Comparison of ENCODE assay signal across 30 mouse cellular contexts in genomic region chr16:90468286-90468685, GRCm38 (mm10).
DNase-seq lines count a peak whose midpoint lies in the region; ATAC-seq and TF ChIP-seq lines count a peak whose summit lies in the region.
"Had no signal": no experiment of that assay in that cellular context is flagged by ENCODE, and none has a peak within 500 bp of the region (broad histone marks: within the 10 kb centered on the region; RNA-seq: fewer than 3 reads in every experiment).

No protein-coding gene starts in this region.

- TF ChIP-seq POLR2A in cerebellum, adult 2 months (IDR thresholded peaks at IDR 0.05; ENCODE audit: borderline replicate concordance, insufficient read depth, low read length), result no peak

- H3K27ac ChIP-seq in midbrain, embryonic 13.5 days, result 0 out of 2 replicates have a peak overlapping the region, but pooled peaks have one; percentile 35
- no peak overlapping the region for H3K27ac ChIP-seq in midbrain, embryonic 16.5 days (ENCODE audit: low read length)
- peak overlapping the region; percentile 61 for H3K27ac ChIP-seq in embryonic facial prominence, embryonic 14.5 days (replicated peaks; ENCODE audit: low read depth, low read length)
- H3K27ac ChIP-seq in limb, embryonic 15.5 days, result peak overlapping the region; percentile 28
- H3K27ac ChIP-seq in stomach, postnatal 0 days (replicated peaks), result peak overlapping the region; percentile 83
- no peak overlapping the region for H3K27ac ChIP-seq in cerebellum, adult 2 months (ENCODE audit: insufficient read depth, low read length)
- H3K27ac ChIP-seq: forebrain, embryonic 12.5 days; hindbrain, embryonic 14.5 days; left cerebral cortex, adult 2 months; liver, embryonic 13.5 days; macrophage; midbrain, embryonic 15.5 days had no signal

- H3K4me3 ChIP-seq in midbrain, embryonic 13.5 days (replicated peaks), result no peak overlapping the region
- H3K4me3 ChIP-seq in midbrain, embryonic 16.5 days (ENCODE audit: low read depth, low read length), result no peak overlapping the region
- H3K4me3 ChIP-seq in embryonic facial prominence, embryonic 14.5 days (ENCODE audit: low read depth, low read length), result no peak overlapping the region
- no peak overlapping the region for H3K4me3 ChIP-seq in limb, embryonic 15.5 days
- H3K4me3 ChIP-seq in stomach, postnatal 0 days (ENCODE audit: low read depth, low read length), result no peak overlapping the region
- no peak overlapping the region for H3K4me3 ChIP-seq in cerebellum, adult 2 months (replicated peaks; ENCODE audit: insufficient read depth, low read depth, low read length)
- H3K4me3 ChIP-seq: erythroblast, embryonic 14.5 days; forebrain, embryonic 12.5 days; heart, embryonic 12.5 days; left cerebral cortex, adult 2 months; liver, embryonic 13.5 days; midbrain, embryonic 15.5 days had no signal

- no peaks in the 10 kb centered on the region for H3K4me1 ChIP-seq in midbrain, embryonic 13.5 days (replicated peaks)
- H3K4me1 ChIP-seq in midbrain, embryonic 16.5 days (ENCODE audit: control insufficient read depth, insufficient read depth, low read length), result no peaks in the 10 kb centered on the region
- H3K4me1 ChIP-seq in embryonic facial prominence, embryonic 14.5 days (ENCODE audit: control insufficient read depth, insufficient read depth, low read length), result no peaks in the 10 kb centered on the region
- H3K4me1 ChIP-seq in limb, embryonic 15.5 days, result 0 out of 2 replicates have a peak, but pooled peaks cover 2% of the 10 kb centered on the region
- no peaks in the 10 kb centered on the region for H3K4me1 ChIP-seq in stomach, postnatal 0 days (replicated peaks; ENCODE audit: control insufficient read depth, insufficient read depth)
- no peaks in the 10 kb centered on the region for H3K4me1 ChIP-seq in cerebellum, adult 2 months (ENCODE audit: control insufficient read depth, insufficient read depth, low read length)
- H3K4me1 ChIP-seq: forebrain, embryonic 12.5 days; liver, embryonic 13.5 days; midbrain, embryonic 15.5 days had no signal

- TF ChIP-seq CTCF in stomach, postnatal 0 days (IDR thresholded peaks at IDR 0.05; ENCODE audit: low read depth), result no peak
- TF ChIP-seq CTCF in cerebellum, adult 2 months (IDR thresholded peaks at IDR 0.05; ENCODE audit: borderline replicate concordance, insufficient read depth, low read depth, low read length), result no peak

- DNase-seq in embryonic facial prominence, embryonic 14.5 days (ENCODE audit: low spot score), result no peak
- DNase-seq in stomach, postnatal 0 days (ENCODE audit: low spot score), result no peak
- no peak for DNase-seq in ovary, adult 18-20 months (ENCODE audit: low spot score)
- DNase-seq in cerebellum, adult 2 months, result no peak
- DNase-seq in adrenal gland, postnatal 25 days, result no peak
- DNase-seq: adrenal gland, postnatal 36 days; cerebellum, adult 18-20 months; cerebellum, postnatal 14 days; forebrain, postnatal 0 days; gastrocnemius, postnatal 10 days; heart, adult 18-20 months; heart, postnatal 10 days; kidney, postnatal 14 days; layer of hippocampus, adult 9-11 months; liver, embryonic 13.5 days; lung, adult 18-20 months; thymus, adult 18-20 months; thymus, postnatal 25 days had no signal

- no peak overlapping the region for H3K9ac ChIP-seq in midbrain, embryonic 13.5 days (replicated peaks)
- no peak overlapping the region for H3K9ac ChIP-seq in midbrain, embryonic 16.5 days (ENCODE audit: low read depth, low read length)
- no peak overlapping the region for H3K9ac ChIP-seq in embryonic facial prominence, embryonic 14.5 days (ENCODE audit: low read depth, low read length)
- H3K9ac ChIP-seq in limb, embryonic 15.5 days, result no peak overlapping the region
- no peak overlapping the region for H3K9ac ChIP-seq in stomach, postnatal 0 days (ENCODE audit: low read length)
- H3K9ac ChIP-seq: forebrain, embryonic 12.5 days; forebrain, postnatal 0 days; heart, embryonic 12.5 days; hindbrain, embryonic 14.5 days; liver, embryonic 13.5 days; midbrain, embryonic 15.5 days had no signal

- peaks cover 4% of the 10 kb centered on the region for H3K9me3 ChIP-seq in midbrain, embryonic 13.5 days
- no peaks in the 10 kb centered on the region; the same call in 1 of the 2 replicates for H3K9me3 ChIP-seq in midbrain, embryonic 16.5 days (replicated peaks; ENCODE audit: control insufficient read depth, low read length, poor library complexity, severe bottlenecking)
- H3K9me3 ChIP-seq in embryonic facial prominence, embryonic 14.5 days (ENCODE audit: control insufficient read depth, low read length), result peaks cover 4% of the 10 kb centered on the region; the same call in 1 of the 2 replicates
- no peaks in the 10 kb centered on the region for H3K9me3 ChIP-seq in limb, embryonic 15.5 days
- no peaks in the 10 kb centered on the region; the same call in 1 of the 2 replicates for H3K9me3 ChIP-seq in stomach, postnatal 0 days (ENCODE audit: control insufficient read depth, low read length)
- H3K9me3 ChIP-seq: liver, embryonic 13.5 days; midbrain, embryonic 15.5 days had no signal

- H3K4me2 ChIP-seq in midbrain, embryonic 13.5 days (replicated peaks), result no peak overlapping the region
- H3K4me2 ChIP-seq in midbrain, embryonic 16.5 days (ENCODE audit: low read length), result no peak overlapping the region
- H3K4me2 ChIP-seq in embryonic facial prominence, embryonic 14.5 days (ENCODE audit: low read depth, low read length), result no peak overlapping the region
- H3K4me2 ChIP-seq in limb, embryonic 15.5 days, result no peak overlapping the region
- H3K4me2 ChIP-seq in stomach, postnatal 0 days (replicated peaks; ENCODE audit: low read depth), result no peak overlapping the region
- H3K4me2 ChIP-seq: forebrain, embryonic 12.5 days; heart, embryonic 12.5 days; hindbrain, embryonic 14.5 days; liver, embryonic 13.5 days; midbrain, embryonic 15.5 days had no signal

- ATAC-seq in midbrain, embryonic 13.5 days, result no peak
- no peak for ATAC-seq in midbrain, embryonic 16.5 days
- ATAC-seq in embryonic facial prominence, embryonic 14.5 days (ENCODE audit: low read depth), result peak; percentile 35
- ATAC-seq in limb, embryonic 15.5 days (ENCODE audit: insufficient number of reproducible peaks, low FRiP score, low TSS enrichment, low read depth), result no peak
- 0 out of 2 replicates have a peak, but pooled peaks have one; percentile 12 for ATAC-seq in stomach, postnatal 0 days (ENCODE audit: low FRiP score, low TSS enrichment)
- ATAC-seq: intestine, postnatal 0 days; lung, postnatal 0 days; midbrain, embryonic 15.5 days had no signal

- H3K36me3 ChIP-seq in midbrain, embryonic 13.5 days, result peaks cover 74% of the 10 kb centered on the region
- peaks cover 13% of the 10 kb centered on the region for H3K36me3 ChIP-seq in midbrain, embryonic 16.5 days (ENCODE audit: control insufficient read depth, insufficient read depth, low read length)
- H3K36me3 ChIP-seq in embryonic facial prominence, embryonic 14.5 days (ENCODE audit: control insufficient read depth, insufficient read depth, low read length), result peaks cover 80% of the 10 kb centered on the region
- H3K36me3 ChIP-seq in limb, embryonic 15.5 days, result peaks cover 66% of the 10 kb centered on the region
- H3K36me3 ChIP-seq in stomach, postnatal 0 days (ENCODE audit: control insufficient read depth, insufficient read depth, low read length), result no peaks in the 10 kb centered on the region; the same call in 1 of the 2 replicates

- H3K27me3 ChIP-seq in midbrain, embryonic 13.5 days, result no peaks in the 10 kb centered on the region
- H3K27me3 ChIP-seq in midbrain, embryonic 16.5 days (ENCODE audit: control insufficient read depth, insufficient read depth, low read depth, low read length), result no peaks in the 10 kb centered on the region
- H3K27me3 ChIP-seq in embryonic facial prominence, embryonic 14.5 days (replicated peaks; ENCODE audit: control insufficient read depth, insufficient read depth, low read length), result no peaks in the 10 kb centered on the region
- H3K27me3 ChIP-seq in limb, embryonic 15.5 days, result no peaks in the 10 kb centered on the region
- H3K27me3 ChIP-seq in stomach, postnatal 0 days (ENCODE audit: control insufficient read depth, insufficient read depth, low read length), result no peaks in the 10 kb centered on the region
- H3K27me3 ChIP-seq in cerebellum, adult 2 months (ENCODE audit: control insufficient read depth, insufficient read depth, low read length), result no peaks in the 10 kb centered on the region
- H3K27me3 ChIP-seq: forebrain, embryonic 12.5 days; heart, embryonic 12.5 days; liver, embryonic 13.5 days; midbrain, embryonic 15.5 days had no signal

- no peak for TF ChIP-seq EP300 in stomach, postnatal 0 days (optimal IDR thresholded peaks at IDR 0.05)

- WGBS in midbrain, embryonic 13.5 days, result 91% methylated on average over 5 of the region's 5 CpGs
- WGBS in midbrain, embryonic 16.5 days, result 85% methylated on average over 5 of the region's 5 CpGs
- 68% methylated on average over 5 of the region's 5 CpGs for WGBS in embryonic facial prominence, embryonic 14.5 days
- 67% methylated on average over 5 of the region's 5 CpGs for WGBS in limb, embryonic 15.5 days
- WGBS in stomach, postnatal 0 days, result 59% methylated on average over 5 of the region's 5 CpGs
- WGBS in cerebellum, adult 2 months, result 84% methylated on average over 5 of the region's 5 CpGs

Comparison
In these comparisons a context has a peak if more than half of its experiments do, and no peak if none do; other contexts are left out.
1. H3K27ac ChIP-seq: peak in midbrain, embryonic 13.5 days (single experiment), embryonic facial prominence, embryonic 14.5 days (single experiment), limb, embryonic 15.5 days (single experiment) and stomach, postnatal 0 days (single experiment); none in midbrain, embryonic 16.5 days (single experiment) and cerebellum, adult 2 months (single experiment).
2. ATAC-seq: peak in embryonic facial prominence, embryonic 14.5 days (single experiment) and stomach, postnatal 0 days (single experiment); none in midbrain, embryonic 13.5 days (single experiment), midbrain, embryonic 16.5 days (single experiment) and limb, embryonic 15.5 days (single experiment).